In genomic region chr1:42713104-42713932, GRCm38 (mm10) we compare ENCODE assay signal across 8 mouse cellular contexts. TPM values are rescaled to one million over a fixed set of nuclear protein-coding genes. Genes with fewer than 3 reads are reported as not detected.
DNase-seq lines count a peak whose midpoint lies in the region; ATAC-seq and TF ChIP-seq lines count a peak whose summit lies in the region.

No protein-coding gene starts in this region.

- H3K9me3 ChIP-seq in forebrain, embryonic 16.5 days (ENCODE audit: control insufficient read depth, low read length) = no peaks in the 10 kb centered on the region
- H3K9me3 ChIP-seq in kidney, postnatal 0 days (replicated peaks; ENCODE audit: low read length) = no peaks in the 10 kb centered on the region

- peak overlapping the region; percentile 93 for H3K27ac ChIP-seq in left cerebral cortex, adult 2 months
- peak overlapping the region; percentile 89 for H3K27ac ChIP-seq in forebrain, embryonic 16.5 days (ENCODE audit: low read length)
- H3K27ac ChIP-seq in kidney, postnatal 0 days = peak overlapping the region; percentile 81

- H3K4me3 ChIP-seq in left cerebral cortex, adult 2 months = peak overlapping the region; percentile 56
- H3K4me3 ChIP-seq in forebrain, embryonic 16.5 days (replicated peaks; ENCODE audit: low read length) = peak overlapping the region; percentile 59
- H3K4me3 ChIP-seq in kidney, postnatal 0 days (replicated peaks; ENCODE audit: low read depth, low read length) = peak overlapping the region; percentile 40

- no peaks in the 10 kb centered on the region for H3K36me3 ChIP-seq in forebrain, embryonic 16.5 days (ENCODE audit: control insufficient read depth, insufficient read depth)
- no peaks in the 10 kb centered on the region for H3K36me3 ChIP-seq in kidney, postnatal 0 days (ENCODE audit: insufficient read depth, low read length)

- under 1% methylated on average over 46 of the region's 46 CpGs for WGBS in forebrain, embryonic 16.5 days
- WGBS in kidney, postnatal 0 days = under 1% methylated on average over 46 of the region's 46 CpGs

- peak; percentile 26 for ATAC-seq in common myeloid progenitor, adult 5-6 weeks (replicated peaks; ENCODE audit: low read depth, poor library complexity, severe bottlenecking)
- ATAC-seq in forebrain, embryonic 16.5 days = peak; percentile 29
- 0 out of 2 replicates have a peak, but pooled peaks have one; percentile 18 for ATAC-seq in kidney, postnatal 0 days (replicated peaks; ENCODE audit: low FRiP score, low read depth)

- H3K9ac ChIP-seq in forebrain, embryonic 16.5 days (replicated peaks; ENCODE audit: low read depth, low read length) = peak overlapping the region; percentile 82
- H3K9ac ChIP-seq in kidney, postnatal 0 days (ENCODE audit: low read depth, low read length) = peak overlapping the region; percentile 67

- peak overlapping the region; percentile 81 for H3K4me2 ChIP-seq in forebrain, embryonic 16.5 days (ENCODE audit: low read length)
- H3K4me2 ChIP-seq in kidney, postnatal 0 days (ENCODE audit: low read length) = peak overlapping the region; percentile 54

- no peak for TF ChIP-seq CTCF in left cerebral cortex, adult 2 months (IDR thresholded peaks at IDR 0.05)
- TF ChIP-seq CTCF in kidney, postnatal 0 days (IDR thresholded peaks at IDR 0.05; ENCODE audit: low read depth) = no peak

- H3K27me3 ChIP-seq in forebrain, embryonic 16.5 days (replicated peaks; ENCODE audit: control insufficient read depth, insufficient read depth, low read length) = no peaks in the 10 kb centered on the region
- H3K27me3 ChIP-seq in kidney, postnatal 0 days (ENCODE audit: insufficient read depth, low read length) = peaks cover 38% of the 10 kb centered on the region

- intact Hi-C loops in left cerebral cortex, adult 2 months (cut with DNase I) = loop anchor here (1.0 to 10.0 kb wide), 7 partner anchors 17 to 1839 kb away; no protein-coding TSS in a partner anchor

- DNase-seq in left cerebral cortex, adult 2 months (ENCODE audit: extremely low spot score in 1 of 2, low spot score in 2 of 2) = peak in 1 of 2 experiments; percentile 53
- no peak for DNase-seq in left cerebral cortex, adult 11 months (ENCODE audit: low spot score)
- DNase-seq in kidney, postnatal 0 days (ENCODE audit: low spot score) = no peak
- DNase-seq in neural tube, embryonic 10.5 days (ENCODE audit: extremely low spot score, low spot score) = peak; percentile 77
- no peak for DNase-seq in T-cell, adult 2 months (ENCODE audit: low spot score)
- no peak for DNase-seq in layer of hippocampus, adult 9-11 months

- peaks cover 41% of the 10 kb centered on the region for H3K4me1 ChIP-seq in forebrain, embryonic 16.5 days (replicated peaks; ENCODE audit: control insufficient read depth, insufficient read depth, low read length)
- no peaks in the 10 kb centered on the region for H3K4me1 ChIP-seq in kidney, postnatal 0 days (replicated peaks; ENCODE audit: insufficient read depth, low read length)

RNA-seq across cellular contexts. Expression of gene Pou3f3, which starts 17.8 kb away (rescaled TPM):
- 10 to 100 TPM; 61.6 to 66.4 TPM for total RNA-seq in left cerebral cortex, adult 2 months (2021)
- not detected in 2 replicates for total RNA-seq in common myeloid progenitor, adult 5-6 weeks (2017)
- polyA plus RNA-seq in forebrain, embryonic 16.5 days (2015; fragmentation: Nextera tagmentation; extraction: Ambion mirVana) = 41.0 and 56.6 TPM in 2 replicates
- 12.4 and 13.2 TPM in 2 replicates for polyA plus RNA-seq in kidney, postnatal 0 days (2015; fragmentation: Nextera tagmentation; extraction: Ambion mirVana)

Comparison
In these comparisons a context has a peak if more than half of its experiments do, and no peak if none do; other contexts are left out.
1. RNA of gene Pou3f3, which starts 17.8 kb away (total RNA-seq): 61.6 to 66.4 TPM in left cerebral cortex, adult 2 months; not detected in common myeloid progenitor, adult 5-6 weeks; every median in the first group is over 10 times any median in the second.
2. Peak in every context shown above with its lines, with median percentiles within 50 percentile points of each other: H3K27ac ChIP-seq, H3K4me3 ChIP-seq and ATAC-seq.